Mouse (Mus musculus) frontal cortex, postnatal 14 days (tissue): ENCODE measurements around the gene Pdzd2.

Experiments used
- DNase-seq, 2 experiments: peaks; one replicate each; pipeline ENCODE4 v3.0.0; 2022; ENCODE audit warnings: low spot score in 2 of 2

The Pdzd2 gene

DNA sequence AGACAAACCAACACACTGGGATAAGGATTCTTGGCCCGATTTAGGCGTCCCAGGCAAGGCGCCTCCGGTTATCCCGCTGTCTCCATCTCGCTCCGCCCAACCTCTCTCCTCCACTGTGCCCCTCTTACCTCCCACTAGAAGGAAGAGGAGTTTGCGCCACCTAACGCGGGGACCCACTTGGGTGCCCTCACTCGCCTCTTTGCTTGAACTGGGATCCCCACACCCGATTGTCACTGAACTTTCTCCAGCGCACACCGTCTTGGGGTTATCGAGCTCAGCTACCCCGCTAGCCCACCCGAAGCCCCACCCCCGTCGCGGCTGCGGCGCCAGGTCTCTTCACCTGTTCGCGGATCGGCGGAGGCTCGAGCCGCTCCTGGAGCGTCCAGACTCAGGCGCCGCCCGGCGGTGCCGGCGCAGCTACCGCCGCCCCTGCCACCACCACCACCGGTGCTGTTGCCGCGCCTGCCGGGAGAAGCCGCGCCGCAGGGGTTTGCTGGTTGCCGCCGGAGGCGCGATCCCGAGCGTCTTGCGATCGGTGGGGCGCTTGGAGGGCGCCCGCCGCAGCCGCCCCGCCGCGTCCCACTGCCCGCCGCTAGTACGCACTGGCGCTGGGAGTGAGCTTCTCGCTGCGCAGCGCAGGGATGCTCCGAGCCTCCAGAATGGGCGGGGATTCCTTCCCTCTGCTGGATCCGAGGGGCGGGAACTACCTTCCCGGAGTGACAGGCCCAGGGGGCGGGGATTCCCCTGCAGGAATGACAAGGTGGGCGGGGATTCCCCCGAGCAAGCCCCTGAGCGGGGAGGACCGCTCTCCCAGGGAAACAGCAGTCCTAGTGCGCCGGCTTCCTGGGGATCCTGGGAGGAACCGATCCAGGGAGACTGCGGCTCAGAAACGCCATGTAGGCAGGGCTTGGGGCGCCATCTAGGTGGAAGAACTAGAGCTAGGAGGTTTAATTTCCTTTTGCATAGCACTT lies at the start of gene Pdzd2:
Gene Pdzd2, minus strand, starts transcription at position 648 of the 971 bp plus-strand sequence.
- DNase-seq = peak; percentile 97 to 98

DNA sequence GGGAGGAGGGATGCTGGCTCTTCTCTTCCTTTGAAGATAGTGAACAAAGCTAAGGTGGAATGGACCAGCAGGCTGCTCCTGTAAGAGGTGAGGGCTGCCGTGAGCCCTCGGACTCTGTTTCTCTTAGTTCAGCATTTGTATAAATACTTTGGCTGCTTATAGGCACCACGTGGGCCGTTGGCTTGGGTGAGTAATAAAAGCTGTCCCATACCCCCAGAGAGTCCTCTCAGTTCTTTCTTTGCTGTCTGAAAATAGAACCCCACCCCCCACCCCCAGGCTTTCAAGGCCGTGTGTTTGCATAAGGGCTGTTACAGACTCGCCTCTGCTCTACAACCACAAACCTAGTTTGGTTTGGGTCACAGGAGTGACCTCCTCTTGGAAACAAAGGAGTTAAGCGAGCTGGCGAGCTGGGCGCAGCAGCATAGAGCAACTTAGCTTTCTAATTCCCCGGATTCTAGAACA lies 49.7 kb upstream of the Pdzd2 start:
- DNase-seq = no peak

DNA sequence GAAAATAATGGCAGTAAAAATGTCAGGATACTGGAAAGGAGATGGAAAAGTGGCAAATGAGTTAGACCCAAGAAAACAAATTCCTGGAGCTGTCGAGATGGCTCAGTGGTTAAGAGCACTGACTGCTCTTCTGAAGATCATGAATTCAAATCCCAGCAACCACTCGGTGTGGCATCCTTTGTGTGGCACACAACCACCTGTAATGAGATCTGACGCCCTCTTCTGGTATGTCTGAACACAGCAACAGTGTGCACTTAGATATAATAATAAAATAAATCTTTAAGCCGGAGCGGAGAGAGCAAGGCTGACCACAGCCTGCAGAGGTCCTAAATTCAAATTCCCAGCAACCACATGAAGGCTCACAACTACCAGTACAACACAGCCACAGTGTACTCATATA lies 48.8 kb upstream of the Pdzd2 start:
- DNase-seq = no peak

DNA sequence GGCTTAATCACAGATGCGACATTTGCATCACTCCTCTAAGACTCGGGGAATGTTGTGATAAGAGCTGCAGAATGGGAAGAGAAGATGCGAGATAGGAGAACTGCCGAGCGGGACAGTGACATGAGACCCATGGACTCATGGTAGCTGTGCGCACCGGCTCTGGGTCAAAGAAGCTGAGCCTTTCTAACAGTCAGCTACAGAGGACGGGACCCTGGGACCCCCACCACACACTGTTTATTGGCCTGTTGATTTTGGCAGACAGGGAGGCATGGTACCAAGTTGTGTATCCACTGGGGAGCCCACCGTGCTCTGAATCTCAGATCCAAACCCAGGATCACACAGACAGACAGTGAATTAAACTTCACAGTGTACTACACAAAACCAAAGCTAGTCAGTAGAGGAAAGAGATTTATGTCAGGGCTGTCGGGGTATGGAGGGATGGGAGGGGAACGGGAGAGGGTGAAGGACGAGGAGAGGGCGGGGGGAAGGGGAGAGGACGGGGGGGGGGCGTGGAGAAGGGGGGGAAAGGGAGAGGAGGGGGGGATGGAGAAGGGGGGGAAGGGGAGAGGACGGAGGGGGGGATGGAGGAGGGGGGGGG lies 42.1 kb upstream of the Pdzd2 start:
- no peak for DNase-seq

DNA sequence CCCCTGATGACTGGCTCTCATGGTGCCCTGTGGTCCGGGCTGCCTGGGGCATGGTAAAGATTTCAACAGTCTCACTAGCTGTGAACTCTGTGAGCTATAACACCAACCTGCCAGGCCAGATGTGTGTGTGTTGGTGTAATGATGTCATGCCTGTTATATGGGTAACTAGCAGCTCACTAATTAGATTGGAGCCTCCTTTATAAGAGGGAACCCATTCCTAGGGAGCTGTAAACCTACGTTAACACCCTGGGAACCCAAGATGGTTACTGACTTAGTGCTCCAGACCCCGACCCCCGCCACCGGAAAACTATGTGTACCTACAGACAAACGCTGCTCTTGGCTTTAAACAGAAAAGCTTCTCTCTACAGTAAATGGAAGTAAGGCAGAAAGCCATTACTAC lies 41.6 kb upstream of the Pdzd2 start:
- no peak for DNase-seq

DNA sequence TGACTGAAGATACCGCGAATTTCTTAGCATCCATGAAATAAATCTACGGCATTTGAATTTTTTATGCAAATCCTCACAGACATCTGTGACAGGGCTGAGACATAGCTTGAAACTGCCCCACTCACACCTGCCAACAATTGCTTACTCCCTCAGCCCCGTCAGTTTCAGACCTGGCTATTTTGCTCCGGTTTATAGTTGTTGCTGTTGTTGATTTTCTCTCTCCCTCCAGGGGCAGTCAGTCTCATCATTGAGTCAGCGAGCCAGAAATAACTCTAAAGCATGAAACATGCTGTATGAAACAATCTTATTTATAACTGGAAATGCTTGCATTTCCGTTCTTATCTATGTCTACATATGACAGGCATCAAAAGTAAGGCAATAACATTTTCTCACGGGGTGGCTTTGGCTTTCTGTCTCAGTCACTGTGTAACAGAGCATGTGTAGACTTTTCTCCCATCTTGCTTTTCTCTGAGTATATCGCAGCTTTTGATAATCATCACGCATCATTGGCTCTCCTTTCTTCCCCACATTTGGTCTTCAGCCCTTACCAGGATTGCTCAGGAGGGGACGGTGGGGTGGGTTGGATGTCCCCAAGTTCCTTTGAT lies 34.5 kb upstream of the Pdzd2 start:
- DNase-seq = no peak

DNA sequence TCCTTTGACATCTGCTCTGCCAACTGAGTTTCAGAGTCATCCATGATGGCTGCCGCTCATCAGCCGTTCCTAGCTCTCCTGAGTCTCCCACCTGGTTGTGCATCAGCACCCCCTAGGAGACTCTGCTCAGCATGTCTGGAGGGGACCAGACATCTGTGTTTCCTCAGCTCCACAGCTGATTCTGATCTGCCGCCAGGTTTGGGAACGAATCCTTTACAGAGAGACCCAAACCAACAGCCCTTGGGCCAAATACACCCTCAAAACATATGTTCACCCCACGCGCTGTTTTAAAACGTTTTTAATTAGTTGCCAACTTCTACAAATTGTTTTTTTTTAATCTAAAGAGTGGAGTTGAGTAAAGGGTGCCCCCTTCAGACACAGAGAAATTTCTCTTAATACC lies 31.2 kb upstream of the Pdzd2 start:
- peak; percentile 21 to 33 for DNase-seq

DNA sequence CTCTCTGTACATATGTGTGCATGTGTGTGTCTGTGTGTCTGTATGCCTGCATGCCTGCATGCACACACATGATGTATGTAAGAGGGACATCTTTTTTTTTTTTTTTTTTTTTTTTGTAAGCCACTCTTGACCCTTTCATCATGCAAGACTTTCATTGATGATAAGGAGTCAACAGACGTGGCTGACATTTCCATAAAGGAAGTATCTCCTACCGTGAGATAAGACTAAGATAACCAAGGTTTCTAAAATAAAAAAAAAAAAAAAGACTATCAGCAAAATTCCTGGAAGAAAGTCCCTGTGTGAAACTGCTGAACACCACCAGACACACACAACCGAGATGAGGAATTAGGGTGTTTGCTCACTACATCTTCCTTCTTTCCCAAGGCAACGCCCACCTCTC lies 27.1 kb upstream of the Pdzd2 start:
- DNase-seq = no peak

DNA sequence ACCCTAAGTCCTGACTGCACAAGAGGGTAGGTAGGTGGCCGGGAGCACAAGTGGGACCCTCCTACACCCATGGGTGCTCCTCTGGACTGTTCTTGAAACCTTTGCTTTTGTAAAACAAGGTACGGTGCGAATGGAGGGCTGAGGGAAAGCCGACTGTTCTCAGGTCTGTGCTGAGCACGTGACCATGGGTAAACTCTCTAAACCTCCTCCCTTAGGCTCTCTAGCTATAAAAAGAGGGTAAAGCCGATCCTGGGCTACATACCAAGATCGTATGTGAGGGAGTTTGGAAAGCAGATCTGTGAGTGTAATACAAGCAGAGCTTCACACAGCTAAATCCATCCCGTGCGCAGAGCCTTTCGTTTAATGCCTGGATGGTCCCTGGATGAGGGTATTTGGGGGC lies 23.4 kb upstream of the Pdzd2 start:
- no peak for DNase-seq

DNA sequence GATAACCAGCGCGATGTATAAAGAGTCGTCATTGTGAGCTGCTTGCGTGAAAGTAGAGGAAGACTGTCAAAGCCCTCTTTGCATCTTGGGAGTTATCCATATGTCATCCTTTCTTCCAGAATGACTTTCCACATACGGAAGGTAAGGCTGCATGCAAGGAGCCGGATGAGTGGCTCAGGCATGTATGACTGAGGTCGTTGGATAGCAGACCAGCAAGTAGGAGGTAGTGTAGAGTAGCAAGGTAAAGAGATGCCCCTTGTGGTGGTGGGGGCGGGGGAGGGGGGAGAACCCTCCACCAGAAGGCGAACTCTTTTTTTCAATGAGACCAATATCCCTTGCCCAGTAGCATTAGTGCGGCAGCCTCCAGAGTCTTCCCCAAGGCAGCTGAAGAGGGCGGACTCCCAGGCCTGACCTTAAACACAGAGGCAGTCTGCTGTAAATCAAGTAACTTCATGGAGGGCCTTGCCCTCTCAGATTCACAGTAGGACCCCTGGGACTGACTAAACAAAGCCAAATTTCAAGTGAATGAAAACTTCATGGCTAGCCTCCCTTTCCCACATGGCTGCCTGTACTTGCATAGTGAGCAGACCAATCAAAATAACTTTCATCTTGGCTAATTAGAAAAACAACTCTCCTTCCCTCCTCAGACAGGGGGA lies 22.7 kb upstream of the Pdzd2 start:
- DNase-seq = no peak

DNA sequence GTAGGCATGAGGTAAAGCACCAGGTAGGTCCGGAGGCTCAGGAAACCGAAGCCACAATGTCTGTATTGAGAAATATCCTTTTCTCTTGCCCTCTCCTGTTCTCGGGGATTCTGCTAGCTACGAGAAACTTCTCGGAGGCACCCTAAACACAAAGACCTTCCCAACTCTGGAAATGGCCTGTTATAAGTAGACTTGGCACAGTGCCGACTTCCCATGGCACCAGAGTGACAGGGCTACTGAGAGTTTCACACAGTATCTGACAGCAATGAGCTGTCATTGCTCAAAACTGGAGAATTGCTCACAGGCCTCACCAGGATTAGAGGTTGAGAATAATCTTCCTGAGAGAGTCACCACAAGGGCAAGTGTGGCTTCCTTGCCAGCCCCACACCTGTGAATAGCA lies 21.0 kb upstream of the Pdzd2 start:
- no peak for DNase-seq

DNA sequence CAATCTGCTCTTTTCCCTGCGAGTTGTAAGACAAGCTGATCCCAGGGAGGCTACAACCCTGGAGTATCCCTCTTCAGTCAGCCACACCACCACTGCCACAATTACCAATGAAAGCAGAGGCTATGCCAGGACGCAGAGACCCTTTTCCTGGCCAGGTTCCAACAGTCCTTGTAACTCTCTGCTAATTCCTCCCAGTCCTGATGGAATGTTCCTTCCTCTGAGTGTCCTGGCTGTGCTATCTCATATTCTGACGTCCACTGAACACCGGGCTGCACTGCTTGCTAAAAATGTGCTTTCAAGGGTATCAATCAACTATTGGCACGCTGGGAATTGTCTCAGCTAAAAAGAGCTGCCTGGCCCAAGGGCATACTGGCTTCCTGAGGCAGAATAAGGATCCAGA lies 18.7 kb upstream of the Pdzd2 start:
- no peak for DNase-seq

DNA sequence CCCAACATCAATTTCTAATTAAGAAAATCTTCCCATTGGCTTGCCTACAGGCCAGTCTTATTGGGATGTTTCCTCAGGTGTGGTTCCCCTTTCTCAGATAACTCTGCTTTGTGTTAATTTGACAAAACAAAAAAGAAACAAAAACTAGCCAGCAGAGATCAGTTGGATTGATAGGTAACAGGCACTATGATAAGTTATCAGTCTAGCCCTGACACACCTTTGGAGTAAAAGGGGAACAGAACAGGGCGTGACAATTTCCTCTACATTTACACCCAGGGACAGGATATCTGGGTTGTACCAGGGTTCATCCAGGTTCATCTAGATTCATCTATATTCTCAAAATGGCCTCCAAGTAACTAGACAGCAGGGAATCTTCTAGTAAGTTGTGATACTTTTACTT lies 18.0 kb upstream of the Pdzd2 start:
- DNase-seq = no peak

DNA sequence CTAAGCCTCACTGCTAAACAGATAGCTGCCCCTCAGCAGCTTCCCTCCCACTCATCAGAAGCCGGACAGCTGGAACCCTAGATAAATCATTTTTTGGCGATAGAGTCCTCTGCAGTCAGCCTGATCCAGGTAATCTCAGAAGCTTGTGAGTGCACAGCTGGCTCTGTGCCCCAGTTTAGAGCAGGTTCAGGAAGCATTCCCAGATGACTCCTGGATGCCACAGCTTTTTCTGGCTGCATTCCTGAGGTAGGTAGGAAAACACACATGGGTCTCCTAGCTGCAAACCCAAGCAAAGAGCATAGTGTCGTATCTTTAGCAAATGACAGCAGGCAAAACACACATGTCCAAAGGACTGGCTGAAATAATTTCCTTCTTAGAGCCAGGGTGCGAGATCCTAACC lies 13.5 kb upstream of the Pdzd2 start:
- no peak for DNase-seq

DNA sequence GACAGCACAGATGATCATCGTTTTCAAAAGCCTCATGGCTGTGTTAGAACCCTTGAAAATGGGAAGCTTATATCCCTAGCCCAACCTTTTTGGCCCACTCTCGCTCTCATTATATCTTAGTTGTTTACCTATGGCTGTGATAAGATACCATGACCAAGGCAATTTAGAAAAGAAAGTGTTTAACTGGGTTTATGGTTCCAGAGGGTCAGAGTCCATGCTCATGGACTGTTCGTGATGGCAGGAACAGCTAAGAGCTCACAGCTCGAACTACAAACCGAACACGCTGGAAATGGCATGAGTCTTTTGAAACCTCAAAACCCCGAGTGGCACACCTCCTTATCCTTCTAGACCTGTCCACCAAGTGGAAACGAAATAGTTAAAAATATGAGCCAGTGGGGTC lies 11.2 kb upstream of the Pdzd2 start:
- no peak for DNase-seq

DNA sequence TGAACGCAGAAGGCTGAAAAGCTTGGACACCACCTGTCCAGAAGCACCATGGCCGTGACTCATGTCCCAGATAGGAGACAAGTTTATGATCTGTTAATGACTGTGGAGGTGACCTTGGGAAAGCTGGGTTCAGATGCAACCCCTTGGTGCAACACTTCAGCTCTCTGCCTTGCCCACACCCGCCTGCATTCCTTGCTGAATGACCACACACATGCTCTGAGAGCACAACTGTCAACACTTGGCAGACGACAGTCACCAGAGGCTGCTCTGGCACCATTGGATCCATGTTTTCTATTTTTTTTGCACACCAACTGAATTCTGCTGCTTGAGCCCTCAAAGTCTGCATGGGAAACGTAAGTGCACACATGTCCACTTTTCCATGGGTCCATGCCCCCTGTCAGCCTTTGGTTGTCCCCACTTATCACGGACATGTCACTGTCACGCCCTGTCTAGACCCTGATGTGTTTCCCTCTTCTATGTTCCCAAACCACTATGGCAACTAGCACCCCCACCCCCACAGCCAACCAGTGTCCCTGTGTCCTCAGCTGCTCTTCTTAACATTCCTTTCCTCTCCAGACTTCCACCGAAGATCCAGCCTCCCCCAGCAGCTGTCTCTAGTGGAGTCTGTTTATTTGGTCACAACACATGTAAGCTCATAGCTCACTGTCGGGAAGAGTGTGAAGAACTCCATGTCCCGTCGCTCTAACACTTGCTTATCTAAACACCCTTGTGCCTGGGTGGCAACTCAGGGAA lies 10.0 kb upstream of the Pdzd2 start:
- no peak for DNase-seq

DNA sequence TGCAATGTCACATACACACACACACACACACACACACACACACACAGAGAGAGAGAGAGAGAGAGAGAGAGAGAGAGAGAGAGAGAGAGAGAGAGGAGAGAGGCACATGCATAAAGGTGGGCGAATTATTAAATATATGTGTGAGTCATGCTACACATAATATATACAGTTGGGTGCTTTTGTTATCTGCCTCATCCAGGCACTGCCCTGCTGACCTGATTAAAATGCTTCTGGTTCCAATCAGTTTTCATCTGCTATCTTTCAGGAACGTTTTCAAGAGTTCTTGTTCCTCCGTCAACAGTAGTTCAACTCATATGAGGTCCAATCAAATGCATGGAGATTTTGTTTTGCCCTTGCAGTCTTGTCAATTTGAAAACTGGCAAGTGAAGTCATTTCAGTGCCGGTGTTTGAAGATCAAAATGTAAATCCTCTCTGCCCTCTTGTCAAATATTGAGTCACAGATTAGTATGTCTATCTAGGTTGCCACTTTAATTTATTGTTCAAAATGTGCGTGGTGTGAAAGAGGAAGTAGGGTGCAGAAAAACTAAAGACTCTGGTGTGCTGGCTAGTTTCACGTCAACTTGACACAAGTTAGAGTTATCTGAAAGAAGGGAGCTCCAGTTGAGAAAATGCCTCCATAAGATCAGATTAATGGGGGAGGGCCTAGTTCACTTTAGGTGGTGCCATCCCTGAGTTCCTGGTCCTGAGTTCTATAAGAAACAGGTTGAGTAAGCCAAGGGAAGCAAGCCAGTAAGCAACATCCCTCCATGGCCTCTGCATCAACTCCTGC lies 2.6 kb upstream of the Pdzd2 start:
- DNase-seq = no peak

DNA sequence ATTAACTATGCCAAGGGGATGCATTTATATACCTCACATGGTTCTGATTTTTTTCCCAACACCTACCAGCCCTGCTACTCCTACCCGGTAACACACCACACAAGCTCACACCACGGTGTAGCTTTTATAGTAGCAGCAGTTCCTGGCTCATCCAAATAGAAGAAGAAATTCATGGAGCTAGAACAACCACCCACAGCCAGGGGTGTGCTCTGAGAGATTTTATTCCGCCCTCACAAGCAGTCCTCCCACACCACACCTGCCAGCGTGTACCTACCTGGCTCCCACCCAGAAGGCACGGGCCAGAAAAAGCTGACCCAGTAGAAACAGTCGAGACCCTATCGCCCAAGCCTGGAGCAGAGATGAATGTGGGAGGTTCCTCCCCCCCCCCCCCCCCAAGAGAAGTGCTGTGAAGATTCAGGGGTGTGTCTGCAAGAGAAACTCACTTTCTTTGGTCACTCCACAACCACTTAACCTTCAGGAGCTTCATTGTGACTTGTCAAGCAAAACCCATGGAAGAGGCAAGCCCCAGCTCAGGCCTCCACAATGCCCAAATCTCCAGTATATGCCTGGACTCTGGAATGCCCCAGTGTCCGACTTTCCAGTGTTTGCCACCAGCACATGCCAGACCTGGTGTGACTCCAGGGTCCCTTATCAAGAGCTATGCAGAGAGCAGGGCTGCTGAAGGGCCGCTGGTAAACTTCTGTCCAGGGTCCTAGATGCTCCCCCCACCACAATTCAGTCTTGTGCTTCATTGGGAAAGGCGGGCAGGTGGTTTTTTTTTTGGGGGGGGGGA lies 1.2 kb downstream of the Pdzd2 start:
- peak; percentile 23 to 33 for DNase-seq

DNA sequence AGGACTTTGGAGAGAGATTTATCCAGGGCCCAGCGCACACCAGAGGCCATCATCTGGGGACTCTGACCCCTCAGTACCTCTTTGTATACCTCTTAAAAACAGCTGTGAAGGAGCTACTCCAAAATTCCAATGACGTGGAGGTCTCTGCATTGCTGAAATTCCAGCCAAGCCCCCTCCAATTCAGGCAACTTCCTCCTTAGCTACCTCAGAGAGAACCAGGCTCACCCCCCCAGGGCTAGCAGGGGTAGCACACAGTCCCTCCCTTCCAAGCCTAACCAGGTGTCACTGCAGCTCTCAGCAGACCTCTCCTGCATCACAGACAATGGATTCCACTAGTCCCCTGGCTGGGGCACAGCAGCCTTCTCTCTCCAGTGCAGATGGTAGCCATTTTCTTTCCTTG lies 4.5 kb downstream of the Pdzd2 start:
- DNase-seq = no peak

DNA sequence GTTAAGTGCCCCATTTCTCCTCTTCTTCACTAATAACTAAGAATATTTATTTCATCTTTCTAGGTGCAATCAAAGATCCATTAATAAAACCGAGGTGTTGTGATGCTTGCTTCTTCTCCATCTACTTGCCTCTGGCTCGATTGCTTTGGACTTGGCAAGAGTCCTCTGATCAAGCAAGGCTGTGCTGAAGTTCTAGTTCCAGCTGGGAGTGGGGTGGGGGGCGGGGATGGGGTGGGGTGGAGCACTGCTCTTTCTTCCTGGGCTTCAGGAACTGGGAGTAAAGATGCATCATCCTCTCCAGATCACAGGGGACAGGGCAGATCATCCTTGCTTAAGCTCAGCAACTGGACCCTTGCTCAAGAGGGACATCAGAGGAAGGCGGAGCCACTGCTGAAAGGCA lies 5.5 kb downstream of the Pdzd2 start:
- no peak for DNase-seq
